Mouse (Mus musculus): ENCODE data around the gene Slc4a8.

GRCm38 (mm10) chr15:100808484-100808883 lies 46.9 kb downstream of the Slc4a8 start:
- no peak for TF ChIP-seq MYOD1 (IDR thresholded peaks at IDR 0.05; ENCODE audit: control insufficient read depth in 1 of 3, insufficient read length in 2 of 3, low read depth in 2 of 3)
- TF ChIP-seq USF1 (IDR thresholded peaks at IDR 0.05; ENCODE audit: low read depth), result no peak
